Mouse (Mus musculus) right cerebral cortex, adult 18-20 months (tissue): ENCODE measurements around the gene Olfr190.
"Not testable (repeated sequence)": the region's sequence is repeated elsewhere in the genome, so short reads cannot be mapped to it uniquely, and the experiment has no call there.

Experiments
- DNase-seq: peaks from one replicate; pipeline ENCODE4 v3.0.0; 2022; ENCODE audit warnings: mixed read lengths

Olfr190 gene

GRCm38 (mm10) chr16:59077905-59078304 lies at the start of gene Olfr190:
Olfr190 (minus strand) TSS chr16:59078005.
- DNase-seq = no peak

GRCm38 (mm10) chr16:59120969-59121368 lies 43.2 kb upstream of the Olfr190 start, which contains the start of gene Olfr194:
Olfr194 (minus strand) TSS chr16:59121069.
- DNase-seq = no peak

GRCm38 (mm10) chr16:59111781-59112180 lies 34.0 kb upstream of the Olfr190 start, which contains the start of gene Olfr193:
Olfr193 (minus strand) TSS chr16:59111881.
- no peak for DNase-seq

GRCm38 (mm10) chr16:59108522-59108921 lies 30.7 kb upstream of the Olfr190 start:
- DNase-seq = not testable (repeated sequence)

- no peak for DNase-seq
Measured at GRCm38 (mm10) chr16:59105312-59105711, 27.5 kb upstream of the Olfr190 start.

- DNase-seq = not testable (repeated sequence)
Measured at GRCm38 (mm10) chr16:59089722-59090121, 11.9 kb upstream of the Olfr190 start, which contains the start of gene Olfr191. Olfr191 (minus strand) TSS chr16:59089822.

GRCm38 (mm10) chr16:59081113-59081512 lies 3.3 kb upstream of the Olfr190 start:
- not testable (repeated sequence) for DNase-seq

- no peak for DNase-seq
Measured at GRCm38 (mm10) chr16:59073520-59073919, 4.3 kb downstream of the Olfr190 start.

- DNase-seq = no peak
Measured at GRCm38 (mm10) chr16:59071755-59072154, 6.0 kb downstream of the Olfr190 start.

GRCm38 (mm10) chr16:59062411-59062810 lies 15.4 kb downstream of the Olfr190 start:
- DNase-seq = not testable (repeated sequence)

GRCm38 (mm10) chr16:59049286-59049685 lies 28.5 kb downstream of the Olfr190 start:
- not testable (repeated sequence) for DNase-seq

GRCm38 (mm10) chr16:59048860-59049259 lies 28.9 kb downstream of the Olfr190 start:
- DNase-seq = no peak

- no peak for DNase-seq
Measured at GRCm38 (mm10) chr16:59047579-59047978, 30.2 kb downstream of the Olfr190 start.

GRCm38 (mm10) chr16:59045835-59046234 lies 32.0 kb downstream of the Olfr190 start:
- no peak for DNase-seq

- DNase-seq = no peak
Measured at GRCm38 (mm10) chr16:59039710-59040109, 38.1 kb downstream of the Olfr190 start, which contains the start of gene Olfr187. Olfr187 (minus strand) TSS chr16:59039767.

- DNase-seq = no peak
Measured at GRCm38 (mm10) chr16:59030191-59030590, 47.6 kb downstream of the Olfr190 start, which contains the start of gene Olfr186. Olfr186 (minus strand) TSS chr16:59030291.
